Mouse (Mus musculus) MEL-GATA-1-ER (cell line): ENCODE data around the gene Chil1.
A peak's percentile ranks its signal among the peaks of the same experiment; 100 is the strongest.

Experiments used
- DNase-seq: peaks from one replicate; pipeline ENCODE4 v3.0.0-alpha.2; 2012; ENCODE audit warnings: low read depth; ENCODE audit errors: extremely low read depth

Chil1 gene

GRCm38 (mm10) chr1:134230638-134231228, 48.8 kb downstream of the Chil1 start:
- no peak for DNase-seq

GRCm38 (mm10) chr1:134231270-134231669, 49.3 kb downstream of the Chil1 start:
- no peak for DNase-seq

- peak; percentile 79 for DNase-seq
Measured at GRCm38 (mm10) chr1:134231681-134232080, 49.7 kb downstream of the Chil1 start.

GRCm38 (mm10) chr1:134232326-134232725, 50.4 kb downstream of the Chil1 start:
- DNase-seq: no peak

- peak; percentile 75 for DNase-seq
Measured at GRCm38 (mm10) chr1:134232778-134233531, 51.0 kb downstream of the Chil1 start.

- no peak for DNase-seq
Measured at GRCm38 (mm10) chr1:134233681-134234454, 51.9 kb downstream of the Chil1 start.

GRCm38 (mm10) chr1:134234455-134235390, 52.7 kb downstream of the Chil1 start:
- no peak for DNase-seq

- DNase-seq: no peak
Measured at GRCm38 (mm10) chr1:134235391-134235921, 53.5 kb downstream of the Chil1 start, which contains the start of gene Adora1. Gene Adora1, minus strand, starts transcription at chr1:134235431.

- no peak for DNase-seq
Measured at GRCm38 (mm10) chr1:134236142-134236541, 54.2 kb downstream of the Chil1 start.

GRCm38 (mm10) chr1:134237438-134237837, 55.5 kb downstream of the Chil1 start:
- DNase-seq: no peak
